Mouse (Mus musculus) limb, embryonic 10.5 days (tissue): ENCODE results near the gene Pgap1. TPM values are rescaled to one million over a fixed set of nuclear protein-coding genes. Genes with fewer than 3 reads are reported as not detected.

Source experiments
- DNase-seq: peaks from one replicate; pipeline ENCODE4 v3.0.0-alpha.2; 2017; ENCODE audit warnings: low spot score
- H3K27ac ChIP-seq: fragments of 300-500 bp; sonication (generic); 2 replicates; pipeline ENCODE4 v1.5.1; 2016; ENCODE audit warnings: mild to moderate bottlenecking
- H3K27me3 ChIP-seq: fragments of 300-500 bp; sonication (generic); 2 replicates; pipeline ENCODE4 v1.6.1; 2016; ENCODE audit warnings: low read depth, mild to moderate bottlenecking; ENCODE audit not compliant: poor library complexity, severe bottlenecking
- H3K36me3 ChIP-seq: fragments of 300-500 bp; sonication (generic); 2 replicates; pipeline ENCODE4 v1.6.1; 2016; ENCODE audit warnings: mild to moderate bottlenecking, moderate library complexity
- H3K4me1 ChIP-seq: fragments of 300-500 bp; sonication (generic); 2 replicates; pipeline ENCODE4 v1.6.1; 2016
- H3K4me3 ChIP-seq: fragments of 300-500 bp; sonication (generic); 2 replicates; pipeline ENCODE4 v1.5.1; 2016; ENCODE audit warnings: mild to moderate bottlenecking, moderate library complexity
- H3K9me3 ChIP-seq: fragments of 300-500 bp; sonication (generic); replicated peaks from 2 replicates; pipeline ENCODE4 v1.6.1; 2016; ENCODE audit warnings: mild to moderate bottlenecking
- WGBS: fragments of 180-500 bp; shearing (Covaris S2); methylation state at CpG from one replicate; pipeline ENCODE4 v1.1.7; 2016; 5-methylcytosine and 5-hydroxymethylcytosine counted together
- polyA plus RNA-seq: library from polyadenylated mRNA; unstranded; fragments of >200 nt; fragmentation: Nextera tagmentation; extraction: Ambion mirVana; gene quantifications from 2 replicates; pipeline ENCODE4 v1.2.1, GENCODE M21; 2016

Gene Pgap1
- polyA plus RNA-seq, 1 experiment from 2014 or later: 3.6 TPM

GRCm38 (mm10) chr1:54492435-54492841, 65.0 kb downstream of the Pgap1 start:
- Histone ChIP-seq H3K4me1 (no peaks in the 10 kb centered on the region), H3K9me3 (no peaks in the 10 kb centered on the region), H3K27ac (no peak overlapping the region), H3K4me3 (no peak overlapping the region), H3K36me3 (no peaks in the 10 kb centered on the region), H3K27me3 (no peaks in the 10 kb centered on the region)
- 91% methylated on average over 2 of the region's 2 CpGs for WGBS
- no peak for DNase-seq

GRCm38 (mm10) chr1:54484744-54485420, 72.6 kb downstream of the Pgap1 start:
- no peak for DNase-seq
- no peaks in the 10 kb centered on the region for H3K4me1 ChIP-seq
- no peaks in the 10 kb centered on the region for H3K36me3 ChIP-seq
- no peaks in the 10 kb centered on the region for H3K27me3 ChIP-seq
- H3K4me3 ChIP-seq: no peak overlapping the region
- no peaks in the 10 kb centered on the region for H3K9me3 ChIP-seq
- H3K27ac ChIP-seq: no peak overlapping the region
- 92% methylated on average over 3 of the region's 3 CpGs for WGBS

- Histone ChIP-seq H3K9me3 (no peaks in the 10 kb centered on the region), H3K27ac (no peak overlapping the region)
- WGBS: 94% methylated on average over 12 of the region's 12 CpGs
Observed at GRCm38 (mm10) chr1:54480491-54480890, 77.0 kb downstream of the Pgap1 start.

GRCm38 (mm10) chr1:54468662-54469061, 88.8 kb downstream of the Pgap1 start:
- Histone ChIP-seq H3K27ac (no peak overlapping the region), H3K36me3 (no peaks in the 10 kb centered on the region), H3K4me1 (no peaks in the 10 kb centered on the region), H3K4me3 (no peak overlapping the region), H3K9me3 (no peaks in the 10 kb centered on the region), H3K27me3 (no peaks in the 10 kb centered on the region)
- DNase-seq: no peak

More at GRCm38 (mm10) chr1:54480491-54480890, 77.0 kb downstream of the Pgap1 start:
- Histone ChIP-seq H3K36me3 (no peaks in the 10 kb centered on the region), H3K4me1 (no peaks in the 10 kb centered on the region), H3K27me3 (no peaks in the 10 kb centered on the region), H3K4me3 (no peak overlapping the region)
- no peak for DNase-seq

GRCm38 (mm10) chr1:54467366-54467765, 90.1 kb downstream of the Pgap1 start:
- no peak for DNase-seq
- Histone ChIP-seq H3K36me3 (no peaks in the 10 kb centered on the region), H3K4me1 (no peaks in the 10 kb centered on the region), H3K4me3 (no peak overlapping the region), H3K9me3 (no peaks in the 10 kb centered on the region), H3K27me3 (no peaks in the 10 kb centered on the region), H3K27ac (no peak overlapping the region)
- 93% methylated on average over 1 of the region's 1 CpGs for WGBS

GRCm38 (mm10) chr1:54452116-54452515, 105.4 kb downstream of the Pgap1 start:
- 88% methylated on average over 2 of the region's 2 CpGs for WGBS
- Histone ChIP-seq H3K27me3 (no peaks in the 10 kb centered on the region), H3K9me3 (no peaks in the 10 kb centered on the region), H3K4me1 (no peaks in the 10 kb centered on the region), H3K27ac (no peak overlapping the region), H3K4me3 (no peak overlapping the region), H3K36me3 (no peaks in the 10 kb centered on the region)
- DNase-seq: no peak

GRCm38 (mm10) chr1:54448833-54449232, 108.7 kb downstream of the Pgap1 start:
- DNase-seq: no peak
- H3K4me3 ChIP-seq: no peak overlapping the region

GRCm38 (mm10) chr1:54443641-54444040, 113.8 kb downstream of the Pgap1 start:
- Histone ChIP-seq H3K4me3 (no peak overlapping the region), H3K27ac (no peak overlapping the region), H3K4me1 (no peaks in the 10 kb centered on the region), H3K27me3 (no peaks in the 10 kb centered on the region), H3K9me3 (no peaks in the 10 kb centered on the region), H3K36me3 (no peaks in the 10 kb centered on the region)
- 66% methylated on average over 7 of the region's 7 CpGs for WGBS
- DNase-seq: no peak

More at GRCm38 (mm10) chr1:54448833-54449232, 108.7 kb downstream of the Pgap1 start:
- WGBS: 80% methylated on average over 4 of the region's 4 CpGs
- no peaks in the 10 kb centered on the region for H3K36me3 ChIP-seq
- no peaks in the 10 kb centered on the region for H3K4me1 ChIP-seq
- no peak overlapping the region for H3K27ac ChIP-seq
- H3K9me3 ChIP-seq: no peaks in the 10 kb centered on the region
- H3K27me3 ChIP-seq: no peaks in the 10 kb centered on the region

- Histone ChIP-seq H3K4me3 (peak overlapping the region; percentile 78), H3K4me1 (0 out of 2 replicates have a peak, but pooled peaks cover 3% of the 10 kb centered on the region), H3K27me3 (no peaks in the 10 kb centered on the region), H3K27ac (peak overlapping the region; percentile 87), H3K9me3 (no peaks in the 10 kb centered on the region), H3K36me3 (peaks cover 15% of the 10 kb centered on the region)
- WGBS: 53% methylated on average over 3 of the region's 3 CpGs
- no peak for DNase-seq
Observed at GRCm38 (mm10) chr1:54439080-54439476, 118.4 kb downstream of the Pgap1 start.

- peak; percentile 84 for DNase-seq
- H3K27me3 ChIP-seq: no peaks in the 10 kb centered on the region
- 0 out of 2 replicates have a peak, but pooled peaks cover 3% of the 10 kb centered on the region for H3K4me1 ChIP-seq
- peak within 1 kb of the TSS; percentile 87 for H3K27ac ChIP-seq
- H3K36me3 ChIP-seq: peaks cover 21% of the 10 kb centered on the region
- 5% methylated on average over 39 of the region's 39 CpGs for WGBS
- no peaks in the 10 kb centered on the region for H3K9me3 ChIP-seq
- H3K4me3 ChIP-seq: peak within 1 kb of the TSS; percentile 78
Observed at GRCm38 (mm10) chr1:54438340-54439079, 119.0 kb downstream of the Pgap1 start, which contains the start of gene Gtf3c3. Gtf3c3 (minus strand) TSS chr1:54438971.

Other genes with a start within 250 kb of the Pgap1 start
- 29.8 and 34.5 TPM in 2 replicates for gene Gtf3c3, start 118.7 kb downstream of the Pgap1 start, polyA plus RNA-seq